Mouse (Mus musculus) c-Kit-negative CD71-positive TER-119-positive erythroid progenitor cells, embryonic 14.5 days (primary cell): ENCODE measurements around the gene Btnl10.

Experiments
- DNase-seq: peaks from one replicate; pipeline ENCODE4 v3.0.0-alpha.2; 2013; ENCODE audit warnings: low read depth, low spot score

The Btnl10 gene

GRCm38 (mm10) chr11:58917745-58918366 lies at the start of gene Btnl10:
Gene Btnl10, plus strand, starts transcription at chr11:58917908.
- DNase-seq: peak; percentile 64

GRCm38 (mm10) chr11:58867954-58868330 lies 49.8 kb upstream of the Btnl10 start:
- no peak for DNase-seq

GRCm38 (mm10) chr11:58870961-58871360 lies 46.7 kb upstream of the Btnl10 start:
- DNase-seq: no peak

- DNase-seq: no peak
These were observed 34.0 kb upstream of the Btnl10 start for GRCm38 (mm10) chr11:58883756-58884155.

- no peak for DNase-seq
These were observed 27.2 kb upstream of the Btnl10 start for GRCm38 (mm10) chr11:58890511-58890910.

- no peak for DNase-seq
These were observed 23.3 kb upstream of the Btnl10 start for GRCm38 (mm10) chr11:58894456-58894855.

- no peak for DNase-seq
These were observed 20.2 kb upstream of the Btnl10 start for GRCm38 (mm10) chr11:58897485-58897884.

- DNase-seq: no peak
These were observed 16.6 kb upstream of the Btnl10 start for GRCm38 (mm10) chr11:58901080-58901479.

- peak; percentile 92 for DNase-seq
These were observed 13.9 kb upstream of the Btnl10 start, which contains the start of gene Zfp39 for GRCm38 (mm10) chr11:58903511-58904409. Gene Zfp39, minus strand, starts transcription at chr11:58904225.

- DNase-seq: no peak
These were observed 13.3 kb upstream of the Btnl10 start for GRCm38 (mm10) chr11:58904410-58904718.

GRCm38 (mm10) chr11:58904838-58905237 lies 12.9 kb upstream of the Btnl10 start:
- DNase-seq: no peak

GRCm38 (mm10) chr11:58913776-58914175 lies 3.9 kb upstream of the Btnl10 start:
- no peak for DNase-seq

- DNase-seq: peak; percentile 68
These were observed 3.2 kb upstream of the Btnl10 start for GRCm38 (mm10) chr11:58914461-58915028.

- DNase-seq: peak; percentile 90
These were observed 596 bp upstream of the Btnl10 start for GRCm38 (mm10) chr11:58916879-58917744.

- DNase-seq: no peak
These were observed 1.1 kb downstream of the Btnl10 start for GRCm38 (mm10) chr11:58918759-58919158.

- no peak for DNase-seq
These were observed 4.7 kb downstream of the Btnl10 start for GRCm38 (mm10) chr11:58922420-58922819.

- no peak for DNase-seq
These were observed 8.9 kb downstream of the Btnl10 start for GRCm38 (mm10) chr11:58926651-58927050.

GRCm38 (mm10) chr11:58927053-58927452 lies 9.3 kb downstream of the Btnl10 start:
- DNase-seq: no peak

GRCm38 (mm10) chr11:58927790-58928651 lies 10.3 kb downstream of the Btnl10 start:
- DNase-seq: no peak

GRCm38 (mm10) chr11:58929055-58929454 lies 11.3 kb downstream of the Btnl10 start:
- DNase-seq: no peak

GRCm38 (mm10) chr11:58929641-58930040 lies 11.9 kb downstream of the Btnl10 start:
- no peak for DNase-seq
